7 mouse cellular contexts compared by ENCODE assay signal in the genomic region with DNA sequence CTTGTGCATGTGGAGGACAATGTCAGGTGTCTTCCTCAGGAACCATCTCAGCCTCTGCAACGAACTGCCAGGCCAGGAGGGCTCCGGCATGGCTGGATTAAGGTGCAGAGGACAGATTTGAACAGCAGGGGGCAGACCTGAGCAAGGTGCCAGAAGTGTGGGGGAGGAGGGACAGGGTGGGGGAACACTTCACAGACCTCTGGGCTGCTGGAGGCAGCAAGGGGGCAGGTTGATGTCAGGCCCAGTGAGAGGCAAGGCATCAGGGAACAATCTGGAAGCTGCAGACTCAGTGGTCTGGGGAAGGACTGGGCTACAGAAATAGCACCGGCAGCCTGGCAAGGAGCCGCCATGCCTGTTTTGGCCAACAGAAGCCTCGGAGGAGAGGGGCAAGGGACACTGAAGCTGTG. TPM values are rescaled to one million over a fixed set of nuclear protein-coding genes. Genes with fewer than 3 reads are reported as not detected.
DNase-seq lines count a peak whose midpoint lies in the region; ATAC-seq lines count a peak whose summit lies in the region.

No protein-coding gene starts in this region.

- no peak overlapping the region for H3K27ac ChIP-seq in kidney, embryonic 15.5 days

- peak; percentile 65 for DNase-seq in A20 (ENCODE audit: low read depth, low spot score)
- DNase-seq in CD8-positive naive resting alpha-beta T cell, adult 2 months (ENCODE audit: low read depth in 2 of 2, low spot score in 2 of 2) = peak; percentile 56 to 63
- peak; percentile 35 for DNase-seq in c-Kit-negative CD71-positive TER-119-positive erythroid progenitor cells, embryonic 14.5 days (ENCODE audit: low read depth, low spot score)
- peak; percentile 47 for DNase-seq in gastrocnemius, adult 18-20 months (ENCODE audit: low spot score)
- DNase-seq in lung, postnatal 10 days = peak; percentile 69
- DNase-seq in skeletal muscle tissue, adult 2 months (ENCODE audit: low read depth, low spot score) = peak; percentile 46

- H3K4me1 ChIP-seq in kidney, embryonic 15.5 days = peaks cover 10% of the 10 kb centered on the region

- ATAC-seq in kidney, embryonic 15.5 days (replicated peaks; ENCODE audit: low FRiP score) = peak; percentile 35; the same call in 1 of the 2 replicates

- no peak overlapping the region for H3K4me2 ChIP-seq in kidney, embryonic 15.5 days

- no peak overlapping the region for H3K4me3 ChIP-seq in kidney, embryonic 15.5 days (replicated peaks)

- peaks cover 6% of the 10 kb centered on the region; the same call in 1 of the 2 replicates for H3K27me3 ChIP-seq in kidney, embryonic 15.5 days

- 41% methylated on average over 5 of the region's 5 CpGs for WGBS in kidney, embryonic 15.5 days

- H3K9me3 ChIP-seq in kidney, embryonic 15.5 days (replicated peaks) = no peaks in the 10 kb centered on the region

- H3K9ac ChIP-seq in kidney, embryonic 15.5 days = no peak overlapping the region

- no peaks in the 10 kb centered on the region for H3K36me3 ChIP-seq in kidney, embryonic 15.5 days

RNA-seq across cellular contexts. Expression of a gene that starts 57.6 kb away (rescaled TPM):
- not detected for total RNA-seq in gastrocnemius, adult 18-20 months (2021)
- polyA plus RNA-seq in kidney, embryonic 15.5 days (2015; fragmentation: Nextera tagmentation; extraction: Ambion mirVana) = not detected in 2 replicates
